Mouse (Mus musculus) ES-E14 (cell line): ENCODE results near the gene Commd1. TPM values are rescaled to one million over a fixed set of nuclear protein-coding genes. Genes with fewer than 3 reads are reported as not detected.
A peak's percentile ranks its signal among the peaks of the same experiment; 100 is the strongest.

ENCODE experiments used
- DNase-seq: peaks from one replicate; pipeline ENCODE4 v3.0.0-alpha.2; 2013; ENCODE audit warnings: low read depth, low spot score
- H3K27ac ChIP-seq: 2 replicates; pipeline ENCODE4 v1.5.1; 2012; ENCODE audit warnings: low read depth, mild to moderate bottlenecking, low read length, moderate library complexity, mixed read lengths; ENCODE audit not compliant: poor library complexity, insufficient read depth, severe bottlenecking
- H3K36me3 ChIP-seq: 2 replicates; pipeline ENCODE4 v1.6.1; 2012; ENCODE audit warnings: mild to moderate bottlenecking, low read length, moderate library complexity, mixed read lengths; ENCODE audit not compliant: control insufficient read depth, poor library complexity, insufficient read depth, severe bottlenecking
- H3K4me1 ChIP-seq, 2 experiments: fragments of 150-350 bp in 1 of 2; sonication (generic) in 1 of 2; 2 replicates each; pipeline ENCODE4 v1.6.1; 2012; ENCODE audit warnings: low read length in 2 of 2, mild to moderate bottlenecking in 1 of 2, mixed read lengths in 1 of 2; ENCODE audit not compliant: control insufficient read depth in 2 of 2, insufficient read depth in 2 of 2, poor library complexity in 1 of 2
- H3K4me3 ChIP-seq, 2 experiments: fragments of 150-350 bp in 1 of 2; sonication (generic) in 1 of 2; 2 replicates each; pipeline ENCODE4 v1.5.1; 2012; ENCODE audit warnings: low read length in 2 of 2, low read depth in 1 of 2, mild to moderate bottlenecking in 1 of 2, mixed read lengths in 1 of 2; ENCODE audit not compliant: insufficient read depth in 1 of 2, poor library complexity in 1 of 2, severe bottlenecking in 1 of 2
- H3K9ac ChIP-seq: 2 replicates; pipeline ENCODE4 v1.6.1; 2012; ENCODE audit warnings: low read depth, mild to moderate bottlenecking, low read length, mixed read lengths; ENCODE audit not compliant: poor library complexity, insufficient read depth, severe bottlenecking
- H3K9me3 ChIP-seq: fragments of 150-350 bp; sonication (generic); 2 replicates; pipeline ENCODE4 v1.6.1; 2012; ENCODE audit warnings: low read depth, mild to moderate bottlenecking, low read length; ENCODE audit not compliant: control insufficient read depth, insufficient read depth
- CHD2 ChIP-seq: IDR thresholded peaks from 2 replicates; pipeline ENCODE4 v1.6.1; 2014; ENCODE audit warnings: mild to moderate bottlenecking, low read depth, low read length, inconsistent platforms
- HCFC1 ChIP-seq: IDR thresholded peaks from 2 replicates; pipeline ENCODE4 v1.6.1; 2012; ENCODE audit warnings: low read length, inconsistent platforms, borderline replicate concordance; ENCODE audit not compliant: insufficient read depth
- MAFK ChIP-seq: IDR thresholded peaks from 2 replicates; pipeline ENCODE4 v1.6.1; 2014; ENCODE audit warnings: mild to moderate bottlenecking, low read depth, low read length, inconsistent platforms; ENCODE audit not compliant: insufficient read depth
- ZC3H11A ChIP-seq: IDR thresholded peaks from 2 replicates; pipeline ENCODE4 v1.6.1; 2012; ENCODE audit warnings: low read depth, mild to moderate bottlenecking, inconsistent platforms, low read length, borderline replicate concordance
- ZNF384 ChIP-seq: IDR thresholded peaks from 2 replicates; pipeline ENCODE4 v1.6.1; 2012; ENCODE audit warnings: low read depth, low read length, inconsistent platforms
- in situ Hi-C, 2 experiments: fragments of 600-800 bp; cut with MboI; formaldehyde crosslinking; loops; one replicate each; pipeline ENCODE4 v1.15.1; 2025; ENCODE audit warnings: low sequenced_read_pairs in 2 of 2, inconsistent platforms in 1 of 2; ENCODE audit not compliant: unreplicated experiment in 2 of 2
- total RNA-seq: library from RNA; depleted of rRNA; stranded (reverse); fragments of 300-350 nt; gene quantifications from 2 replicates; pipeline ENCODE4 v1.2.3, GENCODE M21; 2012

Gene Commd1
- total RNA-seq, 1 experiment = 106 TPM

DNA sequence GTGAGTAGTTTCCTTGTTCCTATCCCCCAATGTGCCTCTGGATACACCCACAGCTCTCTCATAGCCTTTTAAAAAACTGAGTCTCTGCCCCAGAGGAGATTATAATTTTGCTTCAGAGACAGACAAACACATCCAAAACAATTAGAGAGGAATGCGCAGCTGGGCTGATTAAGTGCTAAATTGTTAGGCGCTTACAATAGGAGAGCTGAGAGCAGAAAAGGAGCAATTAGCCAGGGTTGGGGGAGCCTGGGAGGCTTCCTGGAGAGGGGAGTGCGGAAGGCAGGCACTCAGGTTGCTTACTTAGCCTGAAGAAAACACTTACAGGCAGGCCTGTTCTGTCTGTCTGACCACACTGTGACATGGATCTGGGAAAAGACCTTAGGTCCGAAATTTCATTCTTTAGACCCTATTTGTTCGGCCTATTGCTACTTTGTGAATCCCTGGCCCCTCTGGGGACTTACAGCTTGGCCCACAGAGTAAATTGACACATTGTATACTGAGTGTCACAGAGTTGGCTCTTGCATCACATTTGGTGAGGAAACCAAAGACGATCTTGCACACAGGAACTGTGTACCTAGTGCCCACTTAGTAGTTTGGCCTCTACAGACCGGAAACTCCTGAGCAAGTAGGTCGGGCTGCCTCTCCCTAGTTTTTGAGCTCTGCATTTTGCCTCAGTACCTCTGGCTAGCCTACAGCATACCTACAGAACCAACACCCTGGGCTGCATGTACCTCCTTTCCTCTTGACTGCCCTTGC is 117.7 kb downstream of the Commd1 start:
- H3K4me1 ChIP-seq = peaks cover 3 to 6% of the 10 kb centered on the region in 2 experiments; a peak in 1 of 4 replicates
- no peak overlapping the region for H3K27ac ChIP-seq
- no peak overlapping the region for H3K9ac ChIP-seq
- DNase-seq = no peak
- no peaks in the 10 kb centered on the region for H3K36me3 ChIP-seq
- TF ChIP-seq MAFK (no peak), ZC3H11A (no peak), HCFC1 (no peak), CHD2 (no peak), ZNF384 (no peak)
- no peaks in the 10 kb centered on the region for H3K9me3 ChIP-seq
- in situ Hi-C loops = no loop called here
- H3K4me3 ChIP-seq = no peak overlapping the region

DNA sequence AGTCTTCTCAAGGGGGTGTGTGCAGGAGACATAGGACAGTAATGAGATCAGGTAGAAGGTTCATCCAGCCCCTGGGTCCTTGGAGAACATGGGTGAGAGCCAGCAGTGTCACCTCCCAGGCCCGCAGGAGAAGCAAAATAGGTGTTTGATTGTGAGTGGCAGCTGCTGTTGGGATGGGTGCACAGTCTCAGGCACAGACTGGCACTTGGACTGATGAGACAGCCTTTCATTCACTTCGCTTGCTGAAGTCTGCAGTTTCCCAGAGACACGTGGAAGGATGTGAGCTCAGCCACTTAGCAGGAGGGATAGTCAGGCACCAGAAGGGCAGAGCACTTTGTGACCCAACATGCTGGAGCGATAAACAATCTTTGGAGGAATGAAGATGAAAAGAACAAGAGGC is 118.6 kb downstream of the Commd1 start:
- no peak overlapping the region for H3K27ac ChIP-seq
- H3K4me3 ChIP-seq = no peak overlapping the region
- no peaks in the 10 kb centered on the region for H3K9me3 ChIP-seq
- no peaks in the 10 kb centered on the region for H3K36me3 ChIP-seq
- H3K4me1 ChIP-seq = peaks cover 3 to 6% of the 10 kb centered on the region in 2 experiments; a peak in 1 of 4 replicates
- in situ Hi-C loops = no loop called here
- no peak for DNase-seq
- TF ChIP-seq ZNF384 = no peak
- TF ChIP-seq CHD2 = no peak
- no peak for TF ChIP-seq ZC3H11A
- no peak for TF ChIP-seq MAFK
- TF ChIP-seq HCFC1 = no peak
- H3K9ac ChIP-seq = no peak overlapping the region

DNA sequence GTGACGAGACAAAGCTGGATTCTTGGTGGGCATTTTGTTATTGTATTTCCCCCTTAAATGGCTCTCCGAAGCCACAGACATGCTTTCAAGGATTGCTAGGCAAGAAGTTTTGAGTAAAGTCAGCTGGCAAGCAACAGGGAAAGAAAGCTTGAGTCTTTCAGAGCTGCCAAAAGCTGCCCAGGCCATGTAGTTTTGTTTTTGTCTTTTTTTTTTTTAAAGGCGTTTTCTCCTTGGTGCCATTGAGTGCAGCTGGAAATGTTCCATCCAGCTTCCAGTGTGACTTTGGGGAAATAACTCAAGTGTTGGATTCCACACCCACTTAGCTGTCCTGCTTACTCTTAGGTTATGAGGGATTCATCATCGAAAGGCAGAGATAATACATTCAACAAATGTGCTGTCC is 120.9 kb downstream of the Commd1 start:
- in situ Hi-C loops = no loop called here
- Histone ChIP-seq H3K27ac (no peak overlapping the region), H3K4me1 (peaks cover 4 to 6% of the 10 kb centered on the region in 2 experiments; a peak in 2 of 4 replicates), H3K9me3 (no peaks in the 10 kb centered on the region), H3K9ac (no peak overlapping the region), H3K36me3 (no peaks in the 10 kb centered on the region), H3K4me3 (peak overlapping the region in 1 of 2 experiments; percentile 94; a peak in 2 of 4 replicates)
- no peak for DNase-seq
- TF ChIP-seq CHD2 = no peak
- TF ChIP-seq MAFK = no peak
- TF ChIP-seq ZC3H11A = no peak
- no peak for TF ChIP-seq HCFC1
- no peak for TF ChIP-seq ZNF384

DNA sequence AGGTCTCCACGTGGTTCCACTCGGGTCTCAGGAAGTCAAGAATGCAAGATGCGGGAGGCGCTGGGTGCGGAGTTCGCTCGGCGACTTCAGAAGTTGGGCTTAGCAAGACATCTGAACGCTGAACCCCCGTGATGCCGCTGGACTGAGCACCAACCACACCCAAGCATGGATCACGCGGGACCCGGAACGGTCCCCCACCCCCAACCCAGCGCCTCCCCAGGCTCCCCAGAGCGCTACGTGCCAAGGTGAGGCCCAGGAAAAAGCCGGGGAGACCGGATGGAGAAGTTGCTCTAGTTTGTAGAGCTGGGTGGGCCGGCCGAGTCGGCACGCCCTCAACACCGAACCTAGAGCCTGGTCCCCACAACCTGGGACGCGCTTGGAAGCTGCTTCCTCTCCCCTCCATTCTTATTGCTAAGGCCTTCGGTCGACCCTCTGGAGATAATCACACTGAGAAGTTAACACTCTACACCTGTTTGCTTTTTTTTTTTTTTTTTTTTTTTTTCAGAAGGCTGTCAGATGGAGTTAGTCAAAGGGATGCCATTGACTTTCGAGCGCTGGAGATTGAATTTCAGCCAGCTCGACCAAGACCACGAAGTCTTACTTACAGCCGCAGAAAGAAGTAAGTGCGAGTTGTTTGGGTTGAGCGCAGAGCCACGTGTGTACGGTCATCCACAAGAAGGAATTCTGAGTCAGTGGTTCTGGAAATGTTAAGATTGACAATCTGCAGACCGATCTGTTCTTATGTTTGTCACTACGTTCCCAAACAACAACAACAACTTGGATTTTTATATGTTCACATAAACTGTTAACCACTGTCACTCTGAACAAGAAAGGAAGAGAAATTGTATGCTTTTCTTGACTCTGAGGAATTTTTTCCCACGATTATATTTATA is 121.6 kb downstream of the Commd1 start, which contains the start of gene B3gnt2:
Gene B3gnt2 (minus strand): TSS at position 627 of the 893 bp plus-strand sequence.
- H3K27ac ChIP-seq = peak within 1 kb of the TSS; percentile 86
- TF ChIP-seq CHD2 (0 out of 2 replicates have a peak, but pooled peaks have one; percentile 23), HCFC1 (peak; percentile 31; the same call in 1 of the 2 replicates), ZNF384 (peak; percentile 94), ZC3H11A (no peak), MAFK (no peak)

More for the DNA sequence above, 121.6 kb downstream of the Commd1 start, which contains the start of gene B3gnt2:
- in situ Hi-C loops = no loop called here
- peak; percentile 41 for DNase-seq
- no peaks in the 10 kb centered on the region for H3K9me3 ChIP-seq
- peak within 1 kb of the TSS; percentile 94 to 97 for H3K4me3 ChIP-seq
- peak within 1 kb of the TSS; percentile 78 for H3K9ac ChIP-seq
- peaks cover 6 to 8% of the 10 kb centered on the region in 2 experiments; a peak in 2 of 4 replicates for H3K4me1 ChIP-seq
- no peaks in the 10 kb centered on the region for H3K36me3 ChIP-seq
